Mouse (Mus musculus) regulatory T cell (primary cell): Measurements from ENCODE around the gene Gm14124.
"Not testable (repeated sequence)": the region's sequence is repeated elsewhere in the genome, so short reads cannot be mapped to it uniquely, and the experiment has no call there.

Experiments
- in situ Hi-C: fragments of 300-600 bp; cut with MboI, MseI; formaldehyde crosslinking; loops from one replicate; pipeline ENCODE4 v1.15.1; 2025; ENCODE audit warnings: high pct_unique_total_duplicates

Gm14124 gene

DNA sequence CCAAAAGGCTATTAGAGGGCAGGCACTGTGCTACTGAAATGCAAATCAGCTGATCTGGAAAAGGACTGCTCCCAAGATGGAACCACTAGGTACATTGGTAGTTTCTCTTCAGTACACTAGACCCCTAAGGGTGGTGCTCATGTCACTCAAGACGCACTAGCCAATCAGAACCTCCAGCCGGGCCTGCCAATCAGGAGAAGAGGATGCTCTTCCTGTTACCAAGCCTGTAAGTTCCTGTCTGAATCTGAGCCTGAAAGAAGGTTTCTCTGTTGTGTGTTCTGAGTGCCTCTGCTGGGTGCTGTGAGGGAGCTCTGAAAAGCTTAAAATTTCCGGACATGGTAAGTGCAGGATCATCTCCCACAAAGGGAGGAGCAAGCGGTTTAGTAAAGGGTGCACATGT lies at the start of gene Gm14124:
Gene Gm14124, plus strand, starts transcription at position 227 of the 400 bp plus-strand sequence.
- in situ Hi-C loops: not testable (repeated sequence)

DNA sequence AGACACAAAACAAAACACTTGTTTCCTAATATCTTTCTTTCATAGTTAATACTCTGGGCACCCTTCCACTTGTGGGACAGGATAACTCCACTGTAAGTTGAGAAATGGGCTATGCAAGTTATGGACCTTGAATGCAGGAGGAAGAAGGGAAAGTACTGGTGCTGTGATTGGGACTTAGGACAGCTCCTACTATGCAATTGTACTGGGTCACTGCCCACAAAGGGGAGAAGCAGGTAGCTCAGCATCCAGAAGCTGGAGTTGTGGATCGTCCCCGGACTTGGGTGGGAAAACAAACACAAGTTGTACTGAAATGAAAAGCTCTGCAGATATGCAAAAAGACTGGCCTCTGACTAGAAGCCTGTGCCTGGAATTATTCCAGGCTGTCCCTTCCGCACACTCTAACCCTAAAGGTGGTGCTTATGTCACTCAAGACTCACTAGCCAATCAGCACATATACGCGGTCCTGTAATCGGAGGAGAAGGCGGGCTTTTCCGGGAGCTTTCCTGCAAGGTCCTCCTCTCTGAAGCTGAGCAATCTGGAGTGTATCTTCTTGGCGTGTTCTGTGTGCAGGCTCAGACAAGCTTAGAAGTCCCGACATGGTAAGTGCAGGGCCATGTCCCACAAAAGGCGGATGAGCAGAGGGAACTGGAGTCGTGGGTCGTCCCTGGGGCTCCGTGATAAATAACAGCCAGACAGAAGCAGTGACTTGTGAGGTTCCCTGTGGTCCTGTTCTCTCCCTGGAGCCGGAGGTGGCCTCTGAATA lies 39.5 kb upstream of the Gm14124 start, which contains the start of gene Zfp937:
Gene Zfp937, plus strand, starts transcription at position 474 of the 763 bp plus-strand sequence.
- in situ Hi-C loops: not testable (repeated sequence)

DNA sequence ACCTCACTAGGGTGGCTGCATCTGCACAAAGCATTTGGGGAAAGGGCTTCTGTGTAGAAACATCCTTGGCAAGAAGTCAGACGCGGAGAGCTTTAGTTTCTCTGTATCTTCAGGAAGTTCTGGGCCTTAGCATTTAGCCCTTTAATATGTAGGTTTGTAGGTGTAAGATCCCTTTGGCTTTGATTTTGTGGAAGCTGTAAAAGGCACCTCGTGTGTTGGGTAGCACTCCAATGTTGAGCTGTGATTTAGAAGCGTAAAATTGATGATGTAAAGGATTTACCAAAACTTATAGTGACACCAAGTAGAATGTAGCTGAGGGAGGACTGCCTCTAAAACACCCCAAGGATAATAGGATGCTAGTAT lies 39.0 kb upstream of the Gm14124 start:
- in situ Hi-C loops: not testable (repeated sequence)

DNA sequence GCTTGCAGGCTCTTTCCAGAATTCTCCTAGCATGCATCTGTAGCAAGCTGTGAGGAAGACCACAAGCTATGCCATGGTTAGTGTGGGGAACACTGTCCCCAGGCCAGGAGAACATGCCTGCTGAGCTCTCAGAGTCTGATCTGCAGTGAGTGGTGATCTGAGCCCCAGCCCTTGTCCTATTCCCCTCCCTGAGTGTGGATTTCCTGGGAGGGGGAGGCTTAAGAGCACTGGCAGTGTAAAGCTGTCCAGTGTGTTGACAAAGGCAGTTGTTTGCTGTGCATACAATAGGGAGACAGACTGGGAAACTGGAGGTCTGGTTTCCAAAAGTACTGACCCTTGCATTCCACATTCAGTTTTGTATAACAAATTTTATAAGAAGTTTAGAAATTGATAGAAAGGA lies 34.1 kb upstream of the Gm14124 start:
- in situ Hi-C loops: loop anchor here (5.0 kb wide), 1 partner anchor 214 kb away; no protein-coding TSS in a partner anchor

DNA sequence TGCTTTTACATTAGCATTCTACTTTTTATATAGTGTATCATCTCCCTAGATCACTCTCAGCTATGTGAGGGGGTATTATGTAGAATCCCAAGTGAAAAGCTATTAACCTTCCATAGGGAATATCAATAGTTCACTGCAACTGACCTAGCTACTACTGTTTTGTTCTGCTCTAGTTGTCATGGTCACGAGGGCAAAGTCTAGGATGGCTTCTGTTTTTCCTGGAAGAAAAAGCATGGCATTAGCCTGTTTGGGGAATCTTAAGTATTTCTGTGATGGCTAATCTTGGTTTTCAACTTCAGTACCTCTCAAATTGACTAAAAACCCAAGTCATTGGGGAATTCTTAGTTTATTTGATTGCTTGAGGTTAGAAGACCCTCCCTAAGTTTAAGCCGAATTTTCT lies 14.1 kb upstream of the Gm14124 start:
- in situ Hi-C loops: no loop called here

DNA sequence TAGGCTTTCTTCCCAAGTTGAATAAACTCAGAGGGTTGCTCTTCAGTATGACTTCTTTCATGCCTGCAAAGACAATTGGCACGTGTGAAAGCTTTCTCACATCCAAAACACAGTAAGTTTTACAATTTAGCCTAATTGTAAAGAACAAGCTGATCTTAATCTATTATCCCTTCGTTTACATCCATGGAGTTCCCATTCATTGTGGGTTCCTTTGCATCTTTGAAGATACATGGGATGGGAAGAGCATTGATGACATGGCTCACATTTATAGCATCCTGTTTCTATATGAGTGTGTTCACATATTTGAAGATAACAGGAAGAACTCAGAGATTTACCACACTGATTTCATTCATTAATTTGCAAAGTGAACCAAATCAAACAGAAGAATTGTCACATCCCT lies 1.8 kb upstream of the Gm14124 start, which contains the start of gene Gm21994:
Gene Gm21994, minus strand, starts transcription at position 101 of the 400 bp plus-strand sequence.
- in situ Hi-C loops: not testable (repeated sequence)

DNA sequence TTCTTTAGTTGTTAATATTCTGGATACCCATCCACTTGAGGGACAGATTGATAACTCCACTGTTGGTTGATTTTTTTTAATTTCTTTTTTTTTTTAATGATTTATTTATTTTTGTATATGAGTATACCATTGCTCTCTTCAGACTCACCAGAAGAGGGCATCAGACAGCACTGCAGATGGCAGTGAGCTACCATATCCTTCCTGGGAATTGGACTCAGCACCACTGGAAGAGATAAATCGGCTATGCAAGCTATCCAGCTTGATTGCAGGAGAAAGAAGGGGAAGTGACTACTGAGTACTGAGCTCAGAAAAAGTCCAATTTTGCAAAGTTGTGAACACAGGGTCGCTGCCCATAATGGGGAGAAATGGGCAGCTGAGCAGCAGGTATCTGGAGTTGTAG lies 456 bp upstream of the Gm14124 start:
- in situ Hi-C loops: not testable (repeated sequence)

DNA sequence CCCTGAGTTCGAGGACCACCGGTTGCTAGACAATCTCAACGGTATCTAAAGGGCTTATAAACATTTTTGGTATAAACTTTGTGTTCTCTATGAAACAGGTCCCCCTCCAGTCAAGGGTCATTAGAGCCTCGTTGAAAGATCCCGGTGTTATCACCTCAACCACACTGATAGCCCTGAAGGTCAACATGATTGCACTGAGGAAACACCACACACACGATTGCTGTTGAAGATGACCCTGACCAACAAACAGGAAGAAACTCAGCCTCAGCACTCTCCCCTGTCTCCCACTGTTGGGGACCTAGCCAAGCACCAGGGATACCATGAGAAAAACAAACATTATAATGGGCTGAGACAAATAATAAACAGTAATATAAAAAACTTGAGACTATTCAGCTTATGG lies 36.4 kb downstream of the Gm14124 start:
- in situ Hi-C loops: no loop called here

DNA sequence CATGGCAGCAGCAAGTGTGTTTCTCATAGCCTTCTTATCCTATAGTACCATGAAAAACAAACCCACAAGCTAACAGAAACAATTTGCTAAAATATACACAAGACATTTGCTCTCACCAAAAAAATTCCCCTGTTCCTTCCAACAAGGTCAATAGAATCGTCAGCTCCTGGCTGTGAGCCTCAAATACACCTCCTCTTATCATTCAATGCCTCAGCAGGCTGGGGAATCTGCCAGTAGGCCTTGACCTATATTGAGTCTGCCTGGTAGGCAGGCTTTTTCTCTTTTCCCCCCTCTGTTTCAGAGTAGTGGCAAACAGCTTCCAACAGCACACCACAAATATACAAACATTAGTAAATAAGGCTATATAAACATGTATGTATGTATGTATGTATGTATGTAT lies 41.8 kb downstream of the Gm14124 start:
- in situ Hi-C loops: no loop called here

DNA sequence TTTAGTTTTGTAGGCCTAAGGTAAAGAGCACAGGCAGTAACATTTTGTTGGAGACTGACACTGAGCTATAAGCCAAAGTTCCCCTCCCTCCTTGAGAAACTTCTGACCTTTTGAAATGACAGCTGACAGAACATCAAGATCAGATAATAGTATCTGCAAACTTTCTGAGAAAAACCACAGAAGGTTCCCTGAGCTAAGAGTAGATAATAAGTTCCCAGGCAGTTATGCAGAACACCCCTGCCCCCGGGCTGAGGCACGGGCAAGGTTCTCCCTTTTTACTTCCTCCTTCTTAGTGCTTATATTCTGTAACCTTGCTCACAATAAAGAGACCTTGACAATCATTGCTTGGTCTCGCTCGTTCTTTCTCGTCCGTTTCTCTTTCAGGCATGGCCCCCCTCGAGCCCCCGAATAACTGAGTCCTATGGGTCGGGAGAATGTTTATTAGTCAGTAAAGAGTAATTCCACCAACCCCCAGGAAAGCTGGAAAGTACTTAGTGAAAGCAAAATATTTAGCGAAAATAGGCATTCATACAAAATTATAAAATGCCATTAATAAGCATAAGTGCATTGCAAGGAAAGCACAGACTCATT lies 50.0 kb downstream of the Gm14124 start:
- in situ Hi-C loops: loop anchor here (25.0 kb wide), 1 partner anchor 1255 kb away; the partner anchor contains the start of gene Sdcbp2

DNA sequence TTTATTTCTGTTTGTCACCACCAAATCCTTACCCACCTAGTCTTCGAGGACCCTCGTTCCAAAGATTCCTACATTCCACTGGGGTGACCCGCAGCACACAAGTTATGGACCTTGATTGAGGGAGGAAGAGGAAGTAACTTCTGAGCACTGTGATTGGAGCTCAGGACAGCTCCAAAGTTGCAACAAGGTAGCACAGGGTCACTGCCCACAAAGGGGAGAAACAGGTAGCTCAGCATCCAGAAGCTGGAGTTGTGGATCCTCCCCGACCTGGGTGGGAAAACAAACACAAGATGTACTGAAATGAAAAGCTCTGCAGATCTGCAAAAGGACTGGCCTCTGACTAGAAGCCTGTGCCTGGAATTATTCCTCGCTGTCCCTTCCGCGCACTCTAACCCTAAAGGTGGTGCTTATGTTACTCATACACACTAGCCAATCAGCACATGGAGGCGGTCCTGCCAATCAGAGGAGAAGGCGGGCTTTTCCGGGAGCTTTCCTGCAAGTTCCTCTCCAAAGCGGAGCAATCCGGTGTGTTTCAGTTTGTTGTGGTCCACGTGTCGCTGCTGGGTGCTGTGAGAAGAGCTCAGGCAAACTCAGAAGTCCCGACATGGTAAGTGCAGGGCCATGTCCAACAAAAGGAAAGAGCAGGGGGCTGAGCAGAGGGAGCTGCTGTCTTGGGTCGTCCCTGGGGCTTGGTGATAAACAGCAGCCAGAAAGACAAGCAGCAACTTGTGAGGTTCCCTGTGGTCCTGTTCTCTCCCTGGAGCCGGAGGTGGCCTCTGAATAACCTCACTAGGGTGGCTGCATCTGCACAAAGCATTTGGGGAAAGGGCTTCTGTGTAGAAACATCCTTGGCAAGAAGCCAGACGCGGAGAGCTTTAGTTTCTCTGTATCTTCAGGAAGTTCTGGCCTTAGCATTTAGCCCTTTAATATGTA lies 53.9 kb downstream of the Gm14124 start:
- in situ Hi-C loops: loop anchor here (5.0 to 25.0 kb wide), 4 partner anchors 51 to 1251 kb away; partner anchors contain the start of genes 3300002I08Rik, Acss1, Sdcbp2 and Zfp120

DNA sequence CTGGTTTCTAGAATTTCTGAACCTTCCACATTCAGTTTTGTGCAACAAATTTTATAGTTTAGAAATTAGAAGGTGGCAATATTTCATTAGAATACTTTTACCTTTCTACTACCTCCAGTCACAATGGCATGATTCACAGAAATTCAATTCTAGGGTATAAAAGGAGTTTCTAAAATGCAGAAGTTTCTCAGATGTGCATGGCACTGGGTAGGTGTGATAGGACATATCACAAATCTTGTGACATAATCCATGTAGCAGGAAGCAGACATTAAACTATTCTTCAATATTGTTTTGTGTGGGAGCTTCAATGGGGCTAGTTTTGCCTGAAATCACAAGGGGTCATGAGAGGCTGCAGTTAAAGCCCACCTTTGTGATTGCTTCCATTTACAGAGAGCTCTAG lies 58.8 kb downstream of the Gm14124 start:
- in situ Hi-C loops: loop anchor here (10.0 to 25.0 kb wide), 2 partner anchors 349 to 1246 kb away; partner anchors contain the start of genes Acss1 and Sdcbp2

DNA sequence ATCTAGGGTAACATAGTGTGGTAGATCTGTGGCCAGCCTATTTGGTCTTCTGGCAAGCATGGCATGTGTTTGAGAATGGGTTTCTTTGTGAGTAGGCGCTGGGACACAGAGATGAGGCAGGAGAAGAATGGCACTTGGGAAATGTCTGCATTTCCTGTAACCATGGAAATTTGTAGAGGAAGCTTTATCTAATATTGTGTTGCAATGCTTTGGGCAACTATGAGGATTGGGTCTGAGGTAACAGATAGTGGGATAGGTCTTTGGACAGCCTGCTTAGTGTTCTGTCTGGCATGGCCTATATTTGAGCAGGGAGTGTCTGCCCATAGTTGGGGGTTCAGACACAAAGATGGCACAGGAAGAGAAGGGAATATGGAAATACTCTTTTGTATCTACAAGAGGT lies 61.7 kb downstream of the Gm14124 start:
- in situ Hi-C loops: loop anchor here (10.0 to 25.0 kb wide), 2 partner anchors 346 to 1243 kb away; partner anchors contain the start of genes Acss1 and Sdcbp2
